28 mouse cellular contexts compared by ENCODE assay signal in genomic region chr19:46955630-46956029, GRCm38 (mm10). TPM values are rescaled to one million over a fixed set of nuclear protein-coding genes. Genes with fewer than 3 reads are reported as not detected.
"Had no signal": no experiment of that assay in that cellular context is flagged by ENCODE, and none has a peak within 500 bp of the region (broad histone marks: within the 10 kb centered on the region; RNA-seq: fewer than 3 reads in every experiment).

No protein-coding gene starts in this region.

- H3K36me3 ChIP-seq: limb, embryonic 13.5 days had no signal

- H3K27ac ChIP-seq: heart, embryonic 10.5 days; hindbrain, embryonic 13.5 days; hindbrain, embryonic 15.5 days; hindbrain, postnatal 0 days; kidney, embryonic 15.5 days; kidney, postnatal 0 days; limb, embryonic 13.5 days; limb, embryonic 15.5 days had no signal

- H3K27me3 ChIP-seq: heart, embryonic 12.5 days; hindbrain, embryonic 13.5 days; hindbrain, embryonic 15.5 days; kidney, embryonic 15.5 days; limb, embryonic 13.5 days; limb, embryonic 15.5 days; liver, embryonic 12.5 days had no signal

- H3K9me3 ChIP-seq: heart, embryonic 10.5 days; heart, embryonic 12.5 days; hindbrain, embryonic 13.5 days; hindbrain, embryonic 15.5 days; kidney, embryonic 15.5 days; limb, embryonic 13.5 days; limb, embryonic 15.5 days; liver, embryonic 12.5 days had no signal

- H3K9ac ChIP-seq: heart, embryonic 12.5 days; hindbrain, embryonic 13.5 days; hindbrain, embryonic 15.5 days; kidney, embryonic 15.5 days; limb, embryonic 13.5 days; limb, embryonic 15.5 days had no signal

- ATAC-seq: hindbrain, postnatal 0 days; intestine, embryonic 16.5 days had no signal

- H3K4me3 ChIP-seq: heart, embryonic 10.5 days; heart, embryonic 12.5 days; hindbrain, embryonic 13.5 days; hindbrain, embryonic 15.5 days; kidney, embryonic 15.5 days; limb, embryonic 13.5 days; limb, embryonic 15.5 days; liver, embryonic 12.5 days had no signal

- DNase-seq: gastrocnemius, postnatal 14 days; gastrocnemius, postnatal 36 days; heart, adult 18-20 months; heart, postnatal 10 days; heart, postnatal 36 days; kidney, adult 11 months; kidney, adult 2 months; kidney, adult 9 months; kidney, postnatal 14 days; kidney, postnatal 36 days; layer of hippocampus, adult 9-11 months; layer of hippocampus, postnatal 36 days; left cerebral cortex, postnatal 4 days had no signal

RNA-seq across cellular contexts. Expression of gene Ina, which starts 58.9 kb away (rescaled TPM):
- total RNA-seq: gastrocnemius, adult 18-20 months; gastrocnemius, adult 8-10 months; gastrocnemius, postnatal 14 days; gastrocnemius, postnatal 36 days; heart, adult 18-20 months; heart, postnatal 10 days; heart, postnatal 36 days; hematopoietic stem cell, adult 5-6 weeks; liver, adult 2 months had no signal
- polyA plus RNA-seq: liver, adult 2 months had no signal
